Mouse (Mus musculus) gastrocnemius, adult 2 months (tissue): ENCODE data around the gene Zfp53. TPM values are rescaled to one million over a fixed set of nuclear protein-coding genes. Genes with fewer than 3 reads are reported as not detected.
"Not testable (repeated sequence)": the region's sequence is repeated elsewhere in the genome, so short reads cannot be mapped to it uniquely, and the experiment has no call there.

Source experiments
- DNase-seq: peaks from one replicate; pipeline ENCODE4 v3.0.0; 2022
- H3K27ac ChIP-seq: fragments of 200-600 bp; 2 replicates; pipeline ENCODE4 v1.8.1; 2022; ENCODE audit warnings: mild to moderate bottlenecking
- H3K4me3 ChIP-seq: fragments of 200-600 bp; 2 replicates; pipeline ENCODE4 v1.8.1; 2022; ENCODE audit warnings: mild to moderate bottlenecking, moderate library complexity
- CTCF ChIP-seq: fragments of 200-600 bp; IDR thresholded peaks from 2 replicates; pipeline ENCODE4 v1.8.1; 2022; ENCODE audit warnings: antibody characterized with exemption, mild to moderate bottlenecking, moderate library complexity
- intact Hi-C: fragments of 180-260 bp; cut with DNase I; formaldehyde crosslinking; loops from one replicate; pipeline ENCODE4 v1.15.1; 2025
- long read RNA-seq, 2 experiments: library from polyadenylated mRNA; stranded (forward); transcript quantifications; one replicate each; pipeline ENCODE4 v2.0.0; 2021
- total RNA-seq, 2 experiments: library from RNA; stranded (reverse); gene quantifications; 2 replicates each; pipeline ENCODE4 v1.2.3; 2021

Zfp53 gene
- total RNA-seq: 1 to 10 TPM; 1.9 to 2.2 TPM
- long read RNA-seq, experiment 1, partial matches to known transcripts: 0 of 5 reads
- long read RNA-seq, experiment 1, other reads (novel, unspliced or antisense): 1 of 5 reads
- long read RNA-seq, experiment 2, partial matches to known transcripts: 0 of 3 reads
- long read RNA-seq, experiment 2, other reads (novel, unspliced or antisense): 2 of 3 reads

- Histone ChIP-seq H3K4me3 (peak within 1 kb of the TSS; percentile 92), H3K27ac (peak within 1 kb of the TSS; percentile 85)
- DNase-seq: peak; percentile 90
- no peak; the same call in 1 of the 2 replicates for TF ChIP-seq CTCF
- intact Hi-C loops: no loop called here
Observed at GRCm38 (mm10) chr17:21488760-21489499, at the start of gene Zfp53. Zfp53 (plus strand) TSS chr17:21488998.

GRCm38 (mm10) chr17:21449669-21450068, 39.1 kb upstream of the Zfp53 start:
- DNase-seq: peak; percentile 68
- peak; percentile 85 for TF ChIP-seq CTCF

GRCm38 (mm10) chr17:21450138-21450704, 38.6 kb upstream of the Zfp53 start, which contains the start of gene Zfp51:
Zfp51 (plus strand) TSS chr17:21450374.
- intact Hi-C loops: loop anchor here (5.0 to 10.0 kb wide), 2 partner anchors 67 to 505 kb away; partner anchors contain the start of gene Ppp2r1a
- peak; percentile 96 for DNase-seq
- Histone ChIP-seq H3K4me3 (peak within 1 kb of the TSS; percentile 90), H3K27ac (peak within 1 kb of the TSS; percentile 95)
- no peak for TF ChIP-seq CTCF

More at GRCm38 (mm10) chr17:21449669-21450068, 39.1 kb upstream of the Zfp53 start:
- Histone ChIP-seq H3K27ac (peak overlapping the region; percentile 95), H3K4me3 (peak overlapping the region; percentile 90)
- intact Hi-C loops: loop anchor here (5.0 to 10.0 kb wide), 2 partner anchors 68 to 505 kb away; partner anchors contain the start of gene Ppp2r1a

GRCm38 (mm10) chr17:21463550-21463949, 25.2 kb upstream of the Zfp53 start:
- TF ChIP-seq CTCF: no peak
- Histone ChIP-seq H3K27ac (no peak overlapping the region), H3K4me3 (no peak overlapping the region)
- intact Hi-C loops: no loop called here
- no peak for DNase-seq

- no peak for DNase-seq
- no peak overlapping the region for H3K4me3 ChIP-seq
- H3K27ac ChIP-seq: no peak overlapping the region
- intact Hi-C loops: no loop called here
- no peak for TF ChIP-seq CTCF
Observed at GRCm38 (mm10) chr17:21472032-21472652, 16.7 kb upstream of the Zfp53 start.

- no peak for TF ChIP-seq CTCF
- intact Hi-C loops: no loop called here
- Histone ChIP-seq H3K27ac (peak overlapping the region; percentile 72; the same call in 1 of the 2 replicates), H3K4me3 (no peak overlapping the region)
- no peak for DNase-seq
Observed at GRCm38 (mm10) chr17:21472653-21473307, 16.0 kb upstream of the Zfp53 start.

GRCm38 (mm10) chr17:21473362-21474190, 15.2 kb upstream of the Zfp53 start:
- H3K27ac ChIP-seq: peak overlapping the region; percentile 72
- intact Hi-C loops: no loop called here
- peak overlapping the region; percentile 15; the same call in 1 of the 2 replicates for H3K4me3 ChIP-seq
- no peak for DNase-seq
- TF ChIP-seq CTCF: peak; percentile 6; the same call in 1 of the 2 replicates

- H3K4me3 ChIP-seq: peak overlapping the region; percentile 60
- H3K27ac ChIP-seq: peak overlapping the region; percentile 73
- DNase-seq, intact Hi-C loops: not testable (repeated sequence)
Observed at GRCm38 (mm10) chr17:21474729-21475128, 14.1 kb upstream of the Zfp53 start.

GRCm38 (mm10) chr17:21475290-21475689, 13.5 kb upstream of the Zfp53 start:
- intact Hi-C loops, DNase-seq: not testable (repeated sequence)
- H3K4me3 ChIP-seq: peak overlapping the region; percentile 60
- peak overlapping the region; percentile 73 for H3K27ac ChIP-seq

GRCm38 (mm10) chr17:21476351-21476750, 12.4 kb upstream of the Zfp53 start:
- H3K4me3 ChIP-seq, H3K27ac ChIP-seq, intact Hi-C loops, DNase-seq: not testable (repeated sequence)

- H3K27ac ChIP-seq: peak overlapping the region; percentile 41
- DNase-seq, intact Hi-C loops, H3K4me3 ChIP-seq: not testable (repeated sequence)
Observed at GRCm38 (mm10) chr17:21478103-21478777, 10.6 kb upstream of the Zfp53 start.
